Mouse (Mus musculus) kidney, postnatal 10 days (tissue): ENCODE data around the gene Nup98.

ENCODE experiments used
- DNase-seq: peaks from one replicate; pipeline ENCODE4 v3.0.0; 2021; ENCODE audit warnings: mixed read lengths

Gene Nup98

GRCm38 (mm10) chr7:102229814-102230213 is 19.8 kb upstream of the Nup98 start:
- DNase-seq: no peak

GRCm38 (mm10) chr7:102228049-102228670 is 18.2 kb upstream of the Nup98 start:
- no peak for DNase-seq

GRCm38 (mm10) chr7:102226051-102226450 is 16.1 kb upstream of the Nup98 start:
- no peak for DNase-seq

- DNase-seq: no peak
These were observed 14.1 kb upstream of the Nup98 start for GRCm38 (mm10) chr7:102223883-102224738.

- peak; percentile 87 for DNase-seq
These were observed 13.0 kb upstream of the Nup98 start for GRCm38 (mm10) chr7:102222830-102223556.

GRCm38 (mm10) chr7:102222336-102222735 is 12.4 kb upstream of the Nup98 start:
- peak; percentile 75 for DNase-seq

- DNase-seq: no peak
These were observed 11.9 kb upstream of the Nup98 start for GRCm38 (mm10) chr7:102221899-102222298.

GRCm38 (mm10) chr7:102211071-102211470 is 1.1 kb upstream of the Nup98 start:
- no peak for DNase-seq

- no peak for DNase-seq
These were observed 1.1 kb downstream of the Nup98 start for GRCm38 (mm10) chr7:102208806-102209363.

- no peak for DNase-seq
These were observed 4.3 kb downstream of the Nup98 start for GRCm38 (mm10) chr7:102205646-102206045.

- no peak for DNase-seq
These were observed 5.6 kb downstream of the Nup98 start for GRCm38 (mm10) chr7:102204296-102204857.

- DNase-seq: no peak
These were observed 8.8 kb downstream of the Nup98 start for GRCm38 (mm10) chr7:102200996-102201785.

- no peak for DNase-seq
These were observed 9.4 kb downstream of the Nup98 start for GRCm38 (mm10) chr7:102200576-102200975.

- no peak for DNase-seq
These were observed 17.6 kb downstream of the Nup98 start for GRCm38 (mm10) chr7:102192356-102192755.

- DNase-seq: no peak
These were observed 26.1 kb downstream of the Nup98 start for GRCm38 (mm10) chr7:102183849-102184248.

GRCm38 (mm10) chr7:102170300-102170699 is 39.7 kb downstream of the Nup98 start:
- DNase-seq: no peak

GRCm38 (mm10) chr7:102153691-102154090 is 56.3 kb downstream of the Nup98 start:
- no peak for DNase-seq

- no peak for DNase-seq
These were observed 72.1 kb downstream of the Nup98 start for GRCm38 (mm10) chr7:102137898-102138297.

GRCm38 (mm10) chr7:102137464-102137863 is 72.5 kb downstream of the Nup98 start:
- peak; percentile 61 for DNase-seq

GRCm38 (mm10) chr7:102132395-102132794 is 77.6 kb downstream of the Nup98 start:
- peak; percentile 31 for DNase-seq

GRCm38 (mm10) chr7:102120326-102120725 is 89.7 kb downstream of the Nup98 start:
- DNase-seq: no peak

- no peak for DNase-seq
These were observed 92.6 kb downstream of the Nup98 start for GRCm38 (mm10) chr7:102117382-102117781.
